Mouse (Mus musculus) gastrocnemius, postnatal 36 days (tissue): ENCODE results near the gene Rps17. TPM values are rescaled to one million over a fixed set of nuclear protein-coding genes. Genes with fewer than 3 reads are reported as not detected.

Source experiments
- total RNA-seq, 2 experiments: library from RNA; stranded (reverse); gene quantifications; 2 replicates each; pipeline ENCODE4 v1.2.3; 2021

Rps17 gene
- total RNA-seq, 2 experiments from 2014 or later, result 615 to 766 TPM

Other genes starting within 250 kb of the Rps17 start
- under 1 TPM; 0.20 to 0.36 TPM for gene Slc28a1, start 230.5 kb downstream of the Rps17 start, total RNA-seq
- 1 to 10 TPM; 4.7 to 7.0 TPM for gene Pde8a, start 131.7 kb downstream of the Rps17 start, total RNA-seq
- gene Cpeb1, start 110.2 kb upstream of the Rps17 start, total RNA-seq, result 10 to 100 TPM; 22.0 to 28.9 TPM
- gene Ap3b2, start 148.7 kb upstream of the Rps17 start, total RNA-seq, result under 1 TPM; 0.59 to 0.62 TPM
- 1 to 10 TPM; 2.3 to 3.5 TPM for gene BC048679, start 153.0 kb upstream of the Rps17 start, total RNA-seq
- gene Fsd2, start 221.7 kb upstream of the Rps17 start, total RNA-seq, result 100 to 1,000 TPM; 283 to 325 TPM
- 1 to 10 TPM; 7.1 to 7.7 TPM for gene Whamm, start 226.0 kb upstream of the Rps17 start, total RNA-seq